Mouse (Mus musculus): ENCODE measurements at regions not wholly inside any gene's neighbourhood (a gene's known extent, or its start where the extent isn't known, plus 50 kb on each side); places are given as distances from the start of the nearest gene placed in this dataset.

- DNase-seq: no peak
These were observed 1349.4 kb downstream of the Slc22a22 start for GRCm38 (mm10) chr15:56128029-56128428.

GRCm38 (mm10) chr15:56119287-56120065 lies 1357.9 kb downstream of the Slc22a22 start:
- no peak for DNase-seq

- peak; percentile 15 for DNase-seq
These were observed 1369.1 kb downstream of the Slc22a22 start for GRCm38 (mm10) chr15:56108313-56108712.

GRCm38 (mm10) chr15:56107719-56108118 lies 1369.7 kb downstream of the Slc22a22 start:
- no peak for DNase-seq

- no peak for DNase-seq
These were observed 1377.2 kb downstream of the Slc22a22 start for GRCm38 (mm10) chr15:56100133-56100735.

GRCm38 (mm10) chr15:56077838-56078567 lies 1399.4 kb downstream of the Slc22a22 start:
- no peak for DNase-seq

GRCm38 (mm10) chr15:56077081-56077480 lies 1400.3 kb downstream of the Slc22a22 start:
- no peak for DNase-seq

- no peak for DNase-seq
These were observed 1400.7 kb downstream of the Slc22a22 start for GRCm38 (mm10) chr15:56076680-56077079.

GRCm38 (mm10) chr15:56069511-56069910 lies 1407.9 kb downstream of the Slc22a22 start:
- DNase-seq: no peak

GRCm38 (mm10) chr15:56067214-56067613 lies 1410.2 kb downstream of the Slc22a22 start:
- DNase-seq: no peak

GRCm38 (mm10) chr15:56066540-56066939 lies 1410.9 kb downstream of the Slc22a22 start:
- no peak for DNase-seq

- DNase-seq: no peak
These were observed 1411.4 kb downstream of the Slc22a22 start for GRCm38 (mm10) chr15:56065872-56066534.

- DNase-seq: no peak
These were observed 1414.8 kb downstream of the Slc22a22 start for GRCm38 (mm10) chr15:56062576-56062975.

- DNase-seq: no peak
These were observed 1416.1 kb downstream of the Slc22a22 start for GRCm38 (mm10) chr15:56061326-56061725.

- no peak for DNase-seq
These were observed 1426.7 kb downstream of the Slc22a22 start for GRCm38 (mm10) chr15:56050716-56051115.

GRCm38 (mm10) chr15:56047832-56048231 lies 1429.6 kb downstream of the Slc22a22 start:
- DNase-seq: no peak

GRCm38 (mm10) chr15:56046679-56047532 lies 1430.5 kb downstream of the Slc22a22 start:
- DNase-seq: peak; percentile 74

- no peak for DNase-seq
These were observed 1431.7 kb downstream of the Slc22a22 start for GRCm38 (mm10) chr15:56045510-56046245.

- no peak for DNase-seq
These were observed 1434.1 kb downstream of the Slc22a22 start for GRCm38 (mm10) chr15:56043282-56043681.

- no peak for DNase-seq
These were observed 1435.0 kb downstream of the Slc22a22 start for GRCm38 (mm10) chr15:56042449-56042848.

GRCm38 (mm10) chr15:56030007-56030406 lies 1447.4 kb downstream of the Slc22a22 start:
- DNase-seq: no peak
